Mouse (Mus musculus) ovary, adult 10 weeks (tissue): ENCODE data around the gene Ylpm1. TPM values are rescaled to one million over a fixed set of nuclear protein-coding genes. Genes with fewer than 3 reads are reported as not detected.

Source experiments
- polyA plus RNA-seq: library from polyadenylated mRNA; stranded (reverse); fragments of 350-450 nt; fragmentation: Illumina TruSeq; extraction: RNeasy Lipid Tissue Mini Kit (QIAGEN cat#74804); gene quantifications from one replicate; pipeline ENCODE4 v1.2.3, GENCODE M21; 2014

Gene Ylpm1
- polyA plus RNA-seq: 76.1 TPM

DNA sequence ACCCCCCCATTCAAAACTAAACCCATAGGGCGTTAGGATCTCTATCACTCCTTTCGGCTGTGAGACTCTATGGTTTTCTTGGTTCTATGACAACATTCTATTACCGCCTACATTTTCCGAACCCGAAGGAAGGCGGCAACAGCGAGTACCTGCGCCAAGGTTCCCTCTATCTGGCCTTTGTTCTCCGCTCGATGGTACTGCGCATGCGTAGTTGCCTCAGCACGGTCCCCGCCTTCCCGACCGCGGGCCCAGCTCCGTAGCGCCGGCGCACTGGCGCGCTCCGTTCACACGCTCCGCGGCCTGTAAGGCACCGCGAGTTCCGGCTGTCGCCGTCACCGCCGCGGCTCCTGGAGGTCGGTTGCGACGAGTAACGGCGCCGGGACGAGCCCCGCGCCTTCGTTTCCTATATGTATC is at the start of gene Ylpm1:
TSS of gene Ylpm1 (plus strand) at position 239 of the 414 bp plus-strand sequence.

GRCm38 (mm10) chr12:84970428-84971096 is 25.6 kb upstream of the Ylpm1 start, which contains the start of the genes Fcf1 and Arel1:
Gene Fcf1 (plus strand): TSS chr12:84970897.
Gene Arel1 (minus strand): TSS chr12:84970900.

DNA sequence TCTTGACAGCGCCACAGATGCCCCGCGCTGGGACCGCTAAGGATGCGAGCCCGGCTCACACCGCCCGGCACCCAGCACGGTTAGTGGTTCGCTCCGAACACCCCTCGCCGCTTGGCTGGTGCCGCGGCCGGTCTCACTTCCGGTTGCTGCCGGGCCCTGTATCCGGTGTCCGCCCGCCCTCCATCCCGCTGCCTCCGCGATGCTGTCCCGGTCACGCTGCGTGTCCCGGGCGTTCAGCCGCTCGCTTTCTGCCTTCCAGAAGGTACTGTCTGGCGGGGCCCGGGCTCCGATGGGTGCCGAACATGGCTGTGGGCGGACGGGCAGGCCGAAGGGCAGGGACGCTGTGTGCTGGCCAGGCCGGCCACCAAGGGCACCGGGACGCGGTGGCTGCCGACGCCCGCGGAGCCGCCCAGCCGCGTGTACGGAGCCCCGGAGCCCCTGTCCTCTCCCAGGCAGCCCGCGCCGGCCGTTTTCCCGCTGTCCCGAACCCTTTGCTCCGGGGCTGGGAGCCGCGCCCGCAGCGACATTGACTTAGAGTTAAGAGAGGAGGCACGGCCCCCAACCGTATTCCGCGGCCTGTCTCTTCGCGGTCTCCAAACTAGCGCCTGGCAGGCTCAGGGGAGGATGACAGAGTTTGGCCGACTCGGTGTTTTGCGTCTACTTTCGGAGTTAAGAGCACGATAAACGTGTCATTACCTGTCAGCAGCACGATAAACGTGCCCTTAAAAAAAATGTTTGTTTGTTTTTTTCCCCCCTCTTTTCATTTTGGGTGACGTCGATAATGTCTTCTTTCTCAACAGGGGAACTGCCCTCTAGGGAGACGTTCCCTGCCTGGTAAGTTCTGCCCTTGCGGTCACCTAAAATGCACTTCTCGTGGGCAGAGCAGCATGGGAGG is 114.8 kb downstream of the Ylpm1 start, which contains the start of the genes Prox2 and Dlst:
TSS of gene Prox2 (minus strand) at position 62 of the 895 bp plus-strand sequence.
TSS of gene Dlst (plus strand) at position 136 of the 895 bp plus-strand sequence.

Other genes starting within 250 kb of the Ylpm1 start
- 32.0 TPM for gene Npc2, start 223.2 kb upstream of the Ylpm1 start, polyA plus RNA-seq
- gene Isca2, start 223.1 kb upstream of the Ylpm1 start, polyA plus RNA-seq: 80.7 TPM
- 1.1 TPM for gene Ltbp2, start 119.8 kb upstream of the Ylpm1 start, polyA plus RNA-seq
- gene Fcf1, start 25.4 kb upstream of the Ylpm1 start, polyA plus RNA-seq: 142 TPM
- gene Arel1, start 25.4 kb upstream of the Ylpm1 start, polyA plus RNA-seq: 23.1 TPM
- gene Prox2, start 114.4 kb downstream of the Ylpm1 start, polyA plus RNA-seq: 1.8 TPM
- 144 TPM for gene Dlst, start 114.5 kb downstream of the Ylpm1 start, polyA plus RNA-seq
- not detected for gene Rps6kl1, start 154.9 kb downstream of the Ylpm1 start, polyA plus RNA-seq
- 0.66 TPM for gene Pgf, start 181.5 kb downstream of the Ylpm1 start, polyA plus RNA-seq
- 1.1 TPM for gene Eif2b2, start 223.2 kb downstream of the Ylpm1 start, polyA plus RNA-seq